Mouse (Mus musculus): Measurements from ENCODE around the gene Kdm6b. TPM values are rescaled to one million over a fixed set of nuclear protein-coding genes. Genes with fewer than 3 reads are reported as not detected.
A peak's percentile ranks its signal among the peaks of the same experiment; 100 is the strongest.

Gene Kdm6b
- polyA plus RNA-seq, 1 experiment from 2014 or later = 24.3 TPM

- no peak overlapping the region for H3K27ac ChIP-seq
- WGBS = 50% methylated on average over 10 of the region's 10 CpGs
- ATAC-seq = 0 out of 2 replicates have a peak, but pooled peaks have one; percentile 18
- H3K4me3 ChIP-seq (replicated peaks) = no peak overlapping the region
- H3K4me1 ChIP-seq (replicated peaks) = peaks cover 3% of the 10 kb centered on the region; the same call in 1 of the 2 replicates
- no peaks in the 10 kb centered on the region for H3K36me3 ChIP-seq
- H3K4me2 ChIP-seq (replicated peaks) = no peak overlapping the region
- H3K9me3 ChIP-seq = no peaks in the 10 kb centered on the region
- H3K27me3 ChIP-seq (replicated peaks) = no peaks in the 10 kb centered on the region
- H3K9ac ChIP-seq = no peak overlapping the region
Observed at GRCm38 (mm10) chr11:69390400-69391034, 23.0 kb downstream of the Kdm6b start.

- WGBS = 63% methylated on average over 14 of the region's 14 CpGs
- no peak for ATAC-seq
- no peaks in the 10 kb centered on the region for H3K9me3 ChIP-seq
- no peak overlapping the region for H3K27ac ChIP-seq
- no peak overlapping the region for H3K4me2 ChIP-seq (replicated peaks)
- H3K27me3 ChIP-seq (replicated peaks) = no peaks in the 10 kb centered on the region
- H3K4me1 ChIP-seq (replicated peaks) = peaks cover 3% of the 10 kb centered on the region; the same call in 1 of the 2 replicates
- H3K4me3 ChIP-seq (replicated peaks) = no peak overlapping the region
- H3K36me3 ChIP-seq = no peaks in the 10 kb centered on the region
- H3K9ac ChIP-seq = no peak overlapping the region
Observed at GRCm38 (mm10) chr11:69389531-69390399, 23.7 kb downstream of the Kdm6b start.

GRCm38 (mm10) chr11:69388680-69389079, 24.8 kb downstream of the Kdm6b start:
- Histone ChIP-seq H3K27ac (no peak overlapping the region), H3K4me1 (replicated peaks) (no peaks in the 10 kb centered on the region), H3K27me3 (replicated peaks) (no peaks in the 10 kb centered on the region), H3K36me3 (no peaks in the 10 kb centered on the region), H3K9me3 (no peaks in the 10 kb centered on the region), H3K9ac (no peak overlapping the region), H3K4me3 (replicated peaks) (no peak overlapping the region), H3K4me2 (replicated peaks) (no peak overlapping the region)
- no peak for ATAC-seq
- 97% methylated on average over 4 of the region's 4 CpGs for WGBS

GRCm38 (mm10) chr11:69386758-69387157, 26.7 kb downstream of the Kdm6b start:
- Histone ChIP-seq H3K4me1 (replicated peaks) (no peaks in the 10 kb centered on the region), H3K4me3 (replicated peaks) (no peak overlapping the region), H3K27me3 (replicated peaks) (no peaks in the 10 kb centered on the region), H3K4me2 (replicated peaks) (no peak overlapping the region), H3K9me3 (no peaks in the 10 kb centered on the region), H3K36me3 (no peaks in the 10 kb centered on the region), H3K9ac (no peak overlapping the region), H3K27ac (no peak overlapping the region)
- ATAC-seq = no peak
- WGBS = 67% methylated on average over 7 of the region's 7 CpGs

GRCm38 (mm10) chr11:69384979-69385378, 28.5 kb downstream of the Kdm6b start:
- H3K27ac ChIP-seq = no peak overlapping the region
- H3K4me3 ChIP-seq (replicated peaks) = no peak overlapping the region
- WGBS = 79% methylated on average over 6 of the region's 6 CpGs
- no peaks in the 10 kb centered on the region for H3K36me3 ChIP-seq
- no peaks in the 10 kb centered on the region for H3K4me1 ChIP-seq (replicated peaks)
- no peak overlapping the region for H3K4me2 ChIP-seq (replicated peaks)
- no peaks in the 10 kb centered on the region for H3K9me3 ChIP-seq
- no peak overlapping the region for H3K9ac ChIP-seq
- ATAC-seq = 0 out of 2 replicates have a peak, but pooled peaks have one; percentile 56
- H3K27me3 ChIP-seq (replicated peaks) = no peaks in the 10 kb centered on the region

- Histone ChIP-seq H3K4me2 (replicated peaks) (no peak overlapping the region), H3K9ac (no peak overlapping the region), H3K36me3 (no peaks in the 10 kb centered on the region), H3K4me1 (replicated peaks) (0 out of 2 replicates have a peak, but pooled peaks cover 2% of the 10 kb centered on the region), H3K4me3 (replicated peaks) (no peak overlapping the region), H3K9me3 (no peaks in the 10 kb centered on the region), H3K27ac (no peak overlapping the region), H3K27me3 (replicated peaks) (no peaks in the 10 kb centered on the region)
- WGBS = 60% methylated on average over 10 of the region's 10 CpGs
- no peak for ATAC-seq
Observed at GRCm38 (mm10) chr11:69382478-69383105, 30.9 kb downstream of the Kdm6b start.

GRCm38 (mm10) chr11:69381356-69381755, 32.1 kb downstream of the Kdm6b start:
- H3K36me3 ChIP-seq = no peaks in the 10 kb centered on the region
- 0 out of 2 replicates have a peak, but pooled peaks cover 4% of the 10 kb centered on the region for H3K4me1 ChIP-seq (replicated peaks)
- H3K9ac ChIP-seq = no peak overlapping the region
- no peak for ATAC-seq
- H3K9me3 ChIP-seq = no peaks in the 10 kb centered on the region
- H3K4me3 ChIP-seq (replicated peaks) = no peak overlapping the region
- 84% methylated on average over 6 of the region's 6 CpGs for WGBS
- H3K27me3 ChIP-seq (replicated peaks) = no peaks in the 10 kb centered on the region
- no peak overlapping the region for H3K27ac ChIP-seq
- H3K4me2 ChIP-seq (replicated peaks) = no peak overlapping the region

- no peaks in the 10 kb centered on the region for H3K27me3 ChIP-seq (replicated peaks)
- H3K36me3 ChIP-seq = no peaks in the 10 kb centered on the region
- no peak overlapping the region for H3K27ac ChIP-seq
- WGBS = 77% methylated on average over 3 of the region's 3 CpGs
- no peak overlapping the region for H3K4me3 ChIP-seq (replicated peaks)
- H3K4me1 ChIP-seq (replicated peaks) = 0 out of 2 replicates have a peak, but pooled peaks cover 4% of the 10 kb centered on the region
- no peak overlapping the region for H3K4me2 ChIP-seq (replicated peaks)
- no peak overlapping the region for H3K9ac ChIP-seq
- no peaks in the 10 kb centered on the region for H3K9me3 ChIP-seq
- no peak for ATAC-seq
Observed at GRCm38 (mm10) chr11:69379600-69379999, 33.9 kb downstream of the Kdm6b start.

- H3K27ac ChIP-seq = no peak overlapping the region
- no peak overlapping the region for H3K4me2 ChIP-seq (replicated peaks)
- no peak overlapping the region for H3K9ac ChIP-seq
- H3K27me3 ChIP-seq (replicated peaks) = no peaks in the 10 kb centered on the region
- H3K36me3 ChIP-seq = no peaks in the 10 kb centered on the region
- H3K9me3 ChIP-seq = no peaks in the 10 kb centered on the region
- 63% methylated on average over 3 of the region's 3 CpGs for WGBS
- H3K4me3 ChIP-seq (replicated peaks) = no peak overlapping the region
- peak; percentile 89 for ATAC-seq
- 0 out of 2 replicates have a peak, but pooled peaks cover 8% of the 10 kb centered on the region for H3K4me1 ChIP-seq (replicated peaks)
Observed at GRCm38 (mm10) chr11:69377766-69378165, 35.7 kb downstream of the Kdm6b start.

GRCm38 (mm10) chr11:69375646-69376045, 37.8 kb downstream of the Kdm6b start:
- ATAC-seq = no peak
- H3K27ac ChIP-seq = no peak overlapping the region
- no peak overlapping the region for H3K4me3 ChIP-seq (replicated peaks)
- no peaks in the 10 kb centered on the region for H3K36me3 ChIP-seq
- no peaks in the 10 kb centered on the region for H3K9me3 ChIP-seq
- H3K27me3 ChIP-seq (replicated peaks) = no peaks in the 10 kb centered on the region
- H3K4me2 ChIP-seq (replicated peaks) = no peak overlapping the region
- H3K9ac ChIP-seq = no peak overlapping the region
- 91% methylated on average over 4 of the region's 4 CpGs for WGBS
- H3K4me1 ChIP-seq (replicated peaks) = peaks cover 28% of the 10 kb centered on the region

- WGBS = 89% methylated on average over 16 of the region's 16 CpGs
- Histone ChIP-seq H3K36me3 (no peaks in the 10 kb centered on the region), H3K27me3 (replicated peaks) (no peaks in the 10 kb centered on the region), H3K9ac (no peak overlapping the region), H3K4me3 (replicated peaks) (no peak overlapping the region), H3K9me3 (no peaks in the 10 kb centered on the region), H3K4me1 (replicated peaks) (peaks cover 30% of the 10 kb centered on the region), H3K4me2 (replicated peaks) (no peak overlapping the region), H3K27ac (no peak overlapping the region)
- ATAC-seq = no peak
Observed at GRCm38 (mm10) chr11:69373223-69373965, 40.1 kb downstream of the Kdm6b start.

- Histone ChIP-seq H3K4me3 (replicated peaks) (no peak overlapping the region), H3K4me1 (replicated peaks) (peaks cover 34% of the 10 kb centered on the region), H3K9ac (no peak overlapping the region), H3K27ac (peak overlapping the region; percentile 52; the same call in 1 of the 2 replicates), H3K9me3 (no peaks in the 10 kb centered on the region), H3K4me2 (replicated peaks) (no peak overlapping the region), H3K36me3 (no peaks in the 10 kb centered on the region), H3K27me3 (replicated peaks) (no peaks in the 10 kb centered on the region)
- WGBS = 58% methylated on average over 3 of the region's 3 CpGs
- ATAC-seq = no peak
Observed at GRCm38 (mm10) chr11:69372780-69373170, 40.7 kb downstream of the Kdm6b start.

Data from intestine, embryonic 15.5 days (tissue).